Mouse (Mus musculus): ENCODE measurements around the gene Opa1. TPM values are rescaled to one million over a fixed set of nuclear protein-coding genes. Genes with fewer than 3 reads are reported as not detected.
A peak's percentile ranks its signal among the peaks of the same experiment; 100 is the strongest.

Opa1 gene
- polyA plus RNA-seq (2012; rRNA removed), result 11.9 and 13.3 TPM in 2 replicates

- WGBS, result under 1% methylated on average over 39 of the region's 39 CpGs
- H3K4me1 ChIP-seq (replicated peaks; ENCODE audit: control insufficient read depth, insufficient read depth, low read length), result peaks cover 3% of the 10 kb centered on the region; the same call in 1 of the 2 replicates
- no peak within 1 kb of the TSS for H3K27ac ChIP-seq (ENCODE audit: control insufficient read depth, insufficient read depth, low read length)
- no peaks in the 10 kb centered on the region for H3K27me3 ChIP-seq (ENCODE audit: control insufficient read depth, insufficient read depth, low read length)
- no peaks in the 10 kb centered on the region for H3K36me3 ChIP-seq (ENCODE audit: control insufficient read depth, insufficient read depth, low read length)
- H3K4me3 ChIP-seq (ENCODE audit: control insufficient read depth, insufficient read depth, low read length), result peak within 1 kb of the TSS; percentile 91
- TF ChIP-seq POLR2A (IDR thresholded peaks at IDR 0.05; ENCODE audit: control insufficient read depth, extremely low read depth, insufficient read depth, low read length, poor library complexity) (peak; percentile 51; the same call in 1 of the 2 replicates), CTCF (IDR thresholded peaks at IDR 0.05; ENCODE audit: borderline replicate concordance, control insufficient read depth, extremely low read depth, insufficient read depth, low read length, poor library complexity) (no peak)
- DNase-seq, result peak; percentile 93
Observed at GRCm38 (mm10) chr16:29579167-29579786, at the start of gene Opa1. Gene Opa1, plus strand, starts transcription at chr16:29579334.

GRCm38 (mm10) chr16:29533641-29534040 lies 45.5 kb upstream of the Opa1 start:
- no peaks in the 10 kb centered on the region for H3K4me1 ChIP-seq (replicated peaks; ENCODE audit: control insufficient read depth, insufficient read depth, low read length)
- H3K27me3 ChIP-seq (ENCODE audit: control insufficient read depth, insufficient read depth, low read length), result no peaks in the 10 kb centered on the region
- no peak overlapping the region for H3K27ac ChIP-seq (ENCODE audit: control insufficient read depth, insufficient read depth, low read length)
- H3K36me3 ChIP-seq (ENCODE audit: control insufficient read depth, insufficient read depth, low read length), result no peaks in the 10 kb centered on the region
- DNase-seq, result no peak
- TF ChIP-seq CTCF (IDR thresholded peaks at IDR 0.05; ENCODE audit: borderline replicate concordance, control insufficient read depth, extremely low read depth, insufficient read depth, low read length, poor library complexity), result no peak
- no peak for TF ChIP-seq POLR2A (IDR thresholded peaks at IDR 0.05; ENCODE audit: control insufficient read depth, extremely low read depth, insufficient read depth, low read length, poor library complexity)
- WGBS, result 87% methylated on average over 6 of the region's 6 CpGs
- H3K4me3 ChIP-seq (ENCODE audit: control insufficient read depth, insufficient read depth, low read length), result no peak overlapping the region

GRCm38 (mm10) chr16:29535866-29536265 lies 43.3 kb upstream of the Opa1 start:
- no peak for DNase-seq
- 93% methylated on average over 4 of the region's 4 CpGs for WGBS
- Histone ChIP-seq H3K4me3 (ENCODE audit: control insufficient read depth, insufficient read depth, low read length) (no peak overlapping the region), H3K27ac (ENCODE audit: control insufficient read depth, insufficient read depth, low read length) (no peak overlapping the region), H3K4me1 (replicated peaks; ENCODE audit: control insufficient read depth, insufficient read depth, low read length) (no peaks in the 10 kb centered on the region), H3K36me3 (ENCODE audit: control insufficient read depth, insufficient read depth, low read length) (no peaks in the 10 kb centered on the region), H3K27me3 (ENCODE audit: control insufficient read depth, insufficient read depth, low read length) (no peaks in the 10 kb centered on the region)
- TF ChIP-seq CTCF (IDR thresholded peaks at IDR 0.05; ENCODE audit: borderline replicate concordance, control insufficient read depth, extremely low read depth, insufficient read depth, low read length, poor library complexity), result no peak
- no peak for TF ChIP-seq POLR2A (IDR thresholded peaks at IDR 0.05; ENCODE audit: control insufficient read depth, extremely low read depth, insufficient read depth, low read length, poor library complexity)

GRCm38 (mm10) chr16:29536411-29537204 lies 42.5 kb upstream of the Opa1 start:
- DNase-seq, result no peak
- H3K27me3 ChIP-seq (ENCODE audit: control insufficient read depth, insufficient read depth, low read length), result no peaks in the 10 kb centered on the region
- no peaks in the 10 kb centered on the region for H3K36me3 ChIP-seq (ENCODE audit: control insufficient read depth, insufficient read depth, low read length)
- H3K27ac ChIP-seq (ENCODE audit: control insufficient read depth, insufficient read depth, low read length), result no peak overlapping the region
- no peaks in the 10 kb centered on the region for H3K4me1 ChIP-seq (replicated peaks; ENCODE audit: control insufficient read depth, insufficient read depth, low read length)
- WGBS, result 87% methylated on average over 15 of the region's 15 CpGs
- no peak overlapping the region for H3K4me3 ChIP-seq (ENCODE audit: control insufficient read depth, insufficient read depth, low read length)
- no peak for TF ChIP-seq CTCF (IDR thresholded peaks at IDR 0.05; ENCODE audit: borderline replicate concordance, control insufficient read depth, extremely low read depth, insufficient read depth, low read length, poor library complexity)
- no peak for TF ChIP-seq POLR2A (IDR thresholded peaks at IDR 0.05; ENCODE audit: control insufficient read depth, extremely low read depth, insufficient read depth, low read length, poor library complexity)

- TF ChIP-seq CTCF (IDR thresholded peaks at IDR 0.05; ENCODE audit: borderline replicate concordance, control insufficient read depth, extremely low read depth, insufficient read depth, low read length, poor library complexity), result no peak
- TF ChIP-seq POLR2A (IDR thresholded peaks at IDR 0.05; ENCODE audit: control insufficient read depth, extremely low read depth, insufficient read depth, low read length, poor library complexity), result no peak
- no peak for DNase-seq
- Histone ChIP-seq H3K4me3 (ENCODE audit: control insufficient read depth, insufficient read depth, low read length) (no peak overlapping the region), H3K27ac (ENCODE audit: control insufficient read depth, insufficient read depth, low read length) (no peak overlapping the region), H3K27me3 (ENCODE audit: control insufficient read depth, insufficient read depth, low read length) (no peaks in the 10 kb centered on the region), H3K4me1 (replicated peaks; ENCODE audit: control insufficient read depth, insufficient read depth, low read length) (no peaks in the 10 kb centered on the region), H3K36me3 (ENCODE audit: control insufficient read depth, insufficient read depth, low read length) (no peaks in the 10 kb centered on the region)
Observed at GRCm38 (mm10) chr16:29539906-29540305, 39.2 kb upstream of the Opa1 start.

- TF ChIP-seq POLR2A (IDR thresholded peaks at IDR 0.05; ENCODE audit: control insufficient read depth, extremely low read depth, insufficient read depth, low read length, poor library complexity), result no peak
- TF ChIP-seq CTCF (IDR thresholded peaks at IDR 0.05; ENCODE audit: borderline replicate concordance, control insufficient read depth, extremely low read depth, insufficient read depth, low read length, poor library complexity), result no peak
- Histone ChIP-seq H3K4me1 (replicated peaks; ENCODE audit: control insufficient read depth, insufficient read depth, low read length) (no peaks in the 10 kb centered on the region), H3K27me3 (ENCODE audit: control insufficient read depth, insufficient read depth, low read length) (no peaks in the 10 kb centered on the region), H3K4me3 (ENCODE audit: control insufficient read depth, insufficient read depth, low read length) (no peak overlapping the region), H3K36me3 (ENCODE audit: control insufficient read depth, insufficient read depth, low read length) (no peaks in the 10 kb centered on the region), H3K27ac (ENCODE audit: control insufficient read depth, insufficient read depth, low read length) (no peak overlapping the region)
- 91% methylated on average over 11 of the region's 11 CpGs for WGBS
- DNase-seq, result no peak
Observed at GRCm38 (mm10) chr16:29541261-29541683, 37.9 kb upstream of the Opa1 start.
